Mouse (Mus musculus): ENCODE measurements around the gene Hoxd8.

The Hoxd8 gene

GRCm38 (mm10) chr2:74686301-74686987 lies 18.0 kb upstream of the Hoxd8 start:
- peak; percentile 25 for DNase-seq (ENCODE audit: low read depth)

- DNase-seq (ENCODE audit: low read depth) = no peak
Measured at GRCm38 (mm10) chr2:74686988-74687697, 17.3 kb upstream of the Hoxd8 start.

- DNase-seq (ENCODE audit: low read depth) = no peak
Measured at GRCm38 (mm10) chr2:74687698-74688555, 16.5 kb upstream of the Hoxd8 start.

GRCm38 (mm10) chr2:74688795-74689573 lies 15.4 kb upstream of the Hoxd8 start:
- DNase-seq (ENCODE audit: low read depth) = no peak

GRCm38 (mm10) chr2:74689574-74690337 lies 14.7 kb upstream of the Hoxd8 start:
- no peak for DNase-seq (ENCODE audit: low read depth)

- no peak for DNase-seq (ENCODE audit: low read depth)
Measured at GRCm38 (mm10) chr2:74690338-74690716, 14.1 kb upstream of the Hoxd8 start.

- DNase-seq (ENCODE audit: low read depth) = no peak
Measured at GRCm38 (mm10) chr2:74691022-74691951, 13.1 kb upstream of the Hoxd8 start, which contains the start of gene Hoxd10. Gene Hoxd10 (plus strand): TSS chr2:74691924.

- no peak for DNase-seq (ENCODE audit: low read depth)
Measured at GRCm38 (mm10) chr2:74691995-74692807, 12.2 kb upstream of the Hoxd8 start.

GRCm38 (mm10) chr2:74692808-74693431 lies 11.5 kb upstream of the Hoxd8 start:
- DNase-seq (ENCODE audit: low read depth) = no peak

GRCm38 (mm10) chr2:74693432-74693827 lies 11.0 kb upstream of the Hoxd8 start:
- no peak for DNase-seq (ENCODE audit: low read depth)

- DNase-seq (ENCODE audit: low read depth) = peak; percentile 21
Measured at GRCm38 (mm10) chr2:74694066-74694465, 10.3 kb upstream of the Hoxd8 start.

GRCm38 (mm10) chr2:74695383-74695782 lies 9.0 kb upstream of the Hoxd8 start:
- DNase-seq (ENCODE audit: low read depth) = no peak

GRCm38 (mm10) chr2:74695813-74696430 lies 8.5 kb upstream of the Hoxd8 start:
- no peak for DNase-seq (ENCODE audit: low read depth)

- DNase-seq (ENCODE audit: low read depth) = no peak
Measured at GRCm38 (mm10) chr2:74696442-74697335, 7.7 kb upstream of the Hoxd8 start.

- no peak for DNase-seq (ENCODE audit: low read depth)
Measured at GRCm38 (mm10) chr2:74697567-74698121, 6.8 kb upstream of the Hoxd8 start, which contains the start of gene Hoxd9. Gene Hoxd9 (plus strand): TSS chr2:74697727.

GRCm38 (mm10) chr2:74698201-74699052 lies 6.0 kb upstream of the Hoxd8 start:
- no peak for DNase-seq (ENCODE audit: low read depth)
